22 mouse cellular contexts compared by ENCODE assay signal in genomic region chr12:12926975-12927527, GRCm38 (mm10). TPM values are rescaled to one million over a fixed set of nuclear protein-coding genes. Genes with fewer than 3 reads are reported as not detected.
A peak's percentile ranks its signal among the peaks of the same experiment; 100 is the strongest.
DNase-seq lines count a peak whose midpoint lies in the region; ATAC-seq and TF ChIP-seq lines count a peak whose summit lies in the region.
"Had no signal": no experiment of that assay in that cellular context is flagged by ENCODE, and none has a peak within 500 bp of the region (broad histone marks: within the 10 kb centered on the region; RNA-seq: fewer than 3 reads in every experiment).

No protein-coding gene starts in this region.

- no peak overlapping the region for H3K4me3 ChIP-seq in hindbrain, embryonic 11.5 days (ENCODE audit: low read depth, low read length)
- H3K4me3 ChIP-seq in hindbrain, postnatal 0 days (ENCODE audit: low read length): no peak overlapping the region
- no peak overlapping the region for H3K4me3 ChIP-seq in kidney, embryonic 16.5 days (ENCODE audit: low read length)
- H3K4me3 ChIP-seq in ES-Bruce4 (ENCODE audit: low read depth, low read length): no peak overlapping the region
- no peak overlapping the region for H3K4me3 ChIP-seq in neural tube, embryonic 15.5 days (replicated peaks)
- H3K4me3 ChIP-seq: embryonic facial prominence, embryonic 12.5 days; forebrain, embryonic 12.5 days; heart, adult 2 months; heart, embryonic 15.5 days had no signal

- no peaks in the 10 kb centered on the region for H3K27me3 ChIP-seq in hindbrain, embryonic 11.5 days (ENCODE audit: control insufficient read depth, insufficient read depth, low read length)
- H3K27me3 ChIP-seq in hindbrain, postnatal 0 days (ENCODE audit: insufficient read depth, low read length): no peaks in the 10 kb centered on the region
- H3K27me3 ChIP-seq in kidney, embryonic 16.5 days (ENCODE audit: insufficient read depth, low read length): no peaks in the 10 kb centered on the region
- H3K27me3 ChIP-seq in ES-Bruce4 (ENCODE audit: control insufficient read depth, insufficient read depth, low read length, poor library complexity, severe bottlenecking): no peaks in the 10 kb centered on the region
- no peaks in the 10 kb centered on the region for H3K27me3 ChIP-seq in neural tube, embryonic 15.5 days (replicated peaks)
- H3K27me3 ChIP-seq: CH12.LX; embryonic facial prominence, embryonic 12.5 days; forebrain, embryonic 12.5 days; heart, embryonic 15.5 days; Patski had no signal

- TF ChIP-seq POLR2A in ES-Bruce4 (IDR thresholded peaks at IDR 0.05; ENCODE audit: insufficient read depth, low read length): no peak

- no peak for DNase-seq in hindbrain, embryonic 11.5 days (ENCODE audit: low spot score)
- no peak for DNase-seq in hindbrain, postnatal 0 days (ENCODE audit: low spot score)
- no peak for DNase-seq in kidney, postnatal 14 days
- DNase-seq in R1 (ENCODE audit: low read depth, low spot score): peak; percentile 98
- no peak for DNase-seq in left cerebral cortex, adult 9 months (ENCODE audit: low spot score in 2 of 2)
- DNase-seq: adrenal gland, postnatal 10 days; cerebellum, adult 11 months; cerebellum, adult 8-10 months; cerebellum, postnatal 25 days; forebrain, postnatal 0 days; gastrocnemius, postnatal 14 days; heart, adult 2 months; heart, postnatal 14 days had no signal

- no peak overlapping the region for H3K4me2 ChIP-seq in hindbrain, embryonic 11.5 days (replicated peaks; ENCODE audit: low read depth, low read length)
- no peak overlapping the region for H3K4me2 ChIP-seq in hindbrain, postnatal 0 days (ENCODE audit: low read depth, low read length)
- no peak overlapping the region for H3K4me2 ChIP-seq in kidney, embryonic 16.5 days (replicated peaks; ENCODE audit: low read depth, low read length)
- H3K4me2 ChIP-seq in neural tube, embryonic 15.5 days: no peak overlapping the region
- H3K4me2 ChIP-seq: embryonic facial prominence, embryonic 12.5 days; forebrain, embryonic 12.5 days; heart, embryonic 11.5 days; heart, embryonic 15.5 days had no signal

- no peaks in the 10 kb centered on the region for H3K36me3 ChIP-seq in hindbrain, embryonic 11.5 days (ENCODE audit: control insufficient read depth, insufficient read depth, low read length)
- H3K36me3 ChIP-seq in hindbrain, postnatal 0 days (ENCODE audit: insufficient read depth, low read length): no peaks in the 10 kb centered on the region
- no peaks in the 10 kb centered on the region for H3K36me3 ChIP-seq in kidney, embryonic 16.5 days (ENCODE audit: insufficient read depth, low read length)
- no peaks in the 10 kb centered on the region for H3K36me3 ChIP-seq in ES-Bruce4 (ENCODE audit: control insufficient read depth, insufficient read depth, low read length, poor library complexity, severe bottlenecking)
- H3K36me3 ChIP-seq in neural tube, embryonic 15.5 days: no peaks in the 10 kb centered on the region
- H3K36me3 ChIP-seq: embryonic facial prominence, embryonic 12.5 days; forebrain, embryonic 12.5 days; heart, embryonic 15.5 days had no signal

- 57% methylated on average over 3 of the region's 3 CpGs for WGBS in hindbrain, embryonic 11.5 days
- WGBS in hindbrain, postnatal 0 days: 51% methylated on average over 3 of the region's 3 CpGs
- 85% methylated on average over 3 of the region's 3 CpGs for WGBS in kidney, embryonic 16.5 days
- 41% methylated on average over 3 of the region's 3 CpGs for WGBS in neural tube, embryonic 15.5 days

- ATAC-seq in hindbrain, embryonic 11.5 days (ENCODE audit: low FRiP score): peak; percentile 65; the same call in 1 of the 2 replicates
- ATAC-seq in hindbrain, postnatal 0 days: no peak
- ATAC-seq in kidney, embryonic 16.5 days (ENCODE audit: low FRiP score, low TSS enrichment): no peak
- ATAC-seq in neural tube, embryonic 15.5 days (ENCODE audit: low FRiP score): no peak
- ATAC-seq: forebrain, postnatal 0 days; Patski had no signal

- no peak for TF ChIP-seq CTCF in hindbrain, postnatal 0 days (IDR thresholded peaks at IDR 0.05; ENCODE audit: low read depth)
- TF ChIP-seq CTCF in ES-Bruce4 (IDR thresholded peaks at IDR 0.05; ENCODE audit: low read depth, low read length): no peak

- peak overlapping the region; percentile 49; the same call in 1 of the 2 replicates for H3K27ac ChIP-seq in hindbrain, embryonic 11.5 days (ENCODE audit: low read depth, low read length)
- H3K27ac ChIP-seq in hindbrain, postnatal 0 days: no peak overlapping the region
- peak overlapping the region; percentile 35 for H3K27ac ChIP-seq in kidney, embryonic 16.5 days (ENCODE audit: low read length)
- peak overlapping the region; percentile 98 for H3K27ac ChIP-seq in ES-Bruce4 (ENCODE audit: insufficient read depth, low read length)
- H3K27ac ChIP-seq in neural tube, embryonic 15.5 days (replicated peaks): no peak overlapping the region
- H3K27ac ChIP-seq: embryonic facial prominence, embryonic 12.5 days; forebrain, embryonic 12.5 days; heart, adult 2 months; heart, embryonic 15.5 days had no signal

- H3K9ac ChIP-seq in hindbrain, embryonic 11.5 days (ENCODE audit: low read depth, low read length): no peak overlapping the region
- no peak overlapping the region for H3K9ac ChIP-seq in hindbrain, postnatal 0 days (replicated peaks; ENCODE audit: low read length)
- no peak overlapping the region for H3K9ac ChIP-seq in kidney, embryonic 16.5 days (replicated peaks; ENCODE audit: low read length)
- H3K9ac ChIP-seq in ES-Bruce4 (ENCODE audit: low read depth, poor library complexity, severe bottlenecking): peak overlapping the region; percentile 32; the same call in 1 of the 2 replicates
- H3K9ac ChIP-seq in neural tube, embryonic 15.5 days (replicated peaks): no peak overlapping the region
- H3K9ac ChIP-seq: embryonic facial prominence, embryonic 12.5 days; forebrain, embryonic 12.5 days; forebrain, postnatal 0 days; heart, embryonic 15.5 days had no signal

- no peaks in the 10 kb centered on the region for H3K9me3 ChIP-seq in hindbrain, embryonic 11.5 days (ENCODE audit: control insufficient read depth, low read length)
- H3K9me3 ChIP-seq in hindbrain, postnatal 0 days (ENCODE audit: low read length): no peaks in the 10 kb centered on the region
- H3K9me3 ChIP-seq in kidney, embryonic 16.5 days (ENCODE audit: low read length): no peaks in the 10 kb centered on the region
- no peaks in the 10 kb centered on the region for H3K9me3 ChIP-seq in ES-Bruce4 (replicated peaks; ENCODE audit: control insufficient read depth, insufficient read depth, low read length, poor library complexity, severe bottlenecking)
- H3K9me3 ChIP-seq in neural tube, embryonic 15.5 days (replicated peaks): no peaks in the 10 kb centered on the region
- H3K9me3 ChIP-seq: forebrain, embryonic 12.5 days; heart, embryonic 15.5 days had no signal

- peak; percentile 93 for TF ChIP-seq EP300 in ES-Bruce4 (IDR thresholded peaks at IDR 0.05; ENCODE audit: insufficient read depth, low read depth, low read length)

- no peaks in the 10 kb centered on the region for H3K4me1 ChIP-seq in hindbrain, embryonic 11.5 days (replicated peaks; ENCODE audit: control insufficient read depth, insufficient read depth, low read length)
- H3K4me1 ChIP-seq in hindbrain, postnatal 0 days (ENCODE audit: insufficient read depth, low read length): 0 out of 2 replicates have a peak, but pooled peaks cover 3% of the 10 kb centered on the region
- H3K4me1 ChIP-seq in kidney, embryonic 16.5 days (ENCODE audit: insufficient read depth, low read length): 0 out of 2 replicates have a peak, but pooled peaks cover 1% of the 10 kb centered on the region
- H3K4me1 ChIP-seq in ES-Bruce4 (ENCODE audit: control insufficient read depth, insufficient read depth, low read length): peaks cover 2% of the 10 kb centered on the region
- no peaks in the 10 kb centered on the region for H3K4me1 ChIP-seq in neural tube, embryonic 15.5 days
- H3K4me1 ChIP-seq: embryonic facial prominence, embryonic 12.5 days had no signal

RNA-seq across cellular contexts. Expression of gene Mycn, which starts 14.7 kb away (rescaled TPM):
- polyA plus RNA-seq in hindbrain, embryonic 11.5 days (2014; fragmentation: Nextera tagmentation; extraction: Ambion mirVana): 81.2 and 98.1 TPM in 2 replicates
- 51.2 and 55.9 TPM in 2 replicates for total RNA-seq in hindbrain, postnatal 0 days (2014; rRNA removed)
- 40.0 and 44.1 TPM in 2 replicates for polyA plus RNA-seq in hindbrain, postnatal 0 days (2015; fragmentation: Nextera tagmentation; extraction: Ambion mirVana)
- polyA plus RNA-seq in kidney, embryonic 16.5 days (2015; fragmentation: Nextera tagmentation; extraction: Ambion mirVana): 74.8 and 77.9 TPM in 2 replicates
- polyA plus RNA-seq in ES-Bruce4 (2011; ENCODE audit: insufficient read depth, insufficient read length, low read depth, missing spikeins): 75.0 and 78.6 TPM in 2 replicates
- 40.7 and 43.2 TPM in 2 replicates for polyA plus RNA-seq in neural tube, embryonic 15.5 days (2015; fragmentation: Nextera tagmentation; extraction: Ambion mirVana)
- total RNA-seq: CH12.LX had no signal

Comparison
In these comparisons a context has a peak if more than half of its experiments do, and no peak if none do; other contexts are left out.
1. H3K27ac ChIP-seq: peak in hindbrain, embryonic 11.5 days (single experiment), kidney, embryonic 16.5 days (single experiment) and ES-Bruce4 (single experiment); none in hindbrain, postnatal 0 days (single experiment) and neural tube, embryonic 15.5 days (single experiment).